Mouse (Mus musculus) macrophage (primary cell): ENCODE measurements around the gene Btbd35f25. TPM values are rescaled to one million over a fixed set of nuclear protein-coding genes. Genes with fewer than 3 reads are reported as not detected.
"Not testable (repeated sequence)": the region's sequence is repeated elsewhere in the genome, so short reads cannot be mapped to it uniquely, and the experiment has no call there.

Source experiments
- H3K27ac ChIP-seq: fragments of 350-480 bp; formaldehyde crosslinking; 2 replicates; pipeline ENCODE4 v1.9.0; 2021
- H3K36me3 ChIP-seq: fragments of 350-480 bp; formaldehyde crosslinking; 2 replicates; pipeline ENCODE4 v1.9.0; 2021; ENCODE audit errors: inconsistent target
- H3K4me3 ChIP-seq: fragments of 350-480 bp; formaldehyde crosslinking; 2 replicates; pipeline ENCODE4 v1.9.0; 2021; ENCODE audit errors: inconsistent target
- H3K79me2 ChIP-seq: fragments of 350-480 bp; formaldehyde crosslinking; 2 replicates; pipeline ENCODE4 v1.9.0; 2021; ENCODE audit errors: inconsistent target
- WGBS: methylation state at CpG from one replicate; pipeline ENCODE4 v1.1.7; 2026; ENCODE audit warnings: inconsistent platforms; ENCODE audit not compliant: missing documents; 5-methylcytosine and 5-hydroxymethylcytosine counted together
- polyA plus RNA-seq: library from polyadenylated mRNA; stranded (reverse); fragments of 250-400 nt; gene quantifications from 3 replicates; pipeline ENCODE4 v1.2.4, GENCODE M21; 2018; ENCODE audit warnings: inconsistent platforms
- total RNA-seq, 78 experiments: library from RNA; depleted of rRNA; stranded (reverse); fragments of 250-400 nt; gene quantifications; 1 replicate in 9 of 78; 2 replicates in 24 of 78; 3 replicates in 43 of 78; 4 replicates in 2 of 78; pipeline ENCODE4 v1.2.4; 2018; ENCODE audit warnings: inconsistent platforms in 56 of 78

Gene Btbd35f25
- not detected for total RNA-seq (2018; cell fraction: chromatin; rRNA removed)
- not detected for total RNA-seq (2018; cell fraction: cytosol; rRNA removed)
- not detected for total RNA-seq (2018; cell fraction: nucleus; rRNA removed)
- polyA plus RNA-seq: not detected in 3 replicates

DNA sequence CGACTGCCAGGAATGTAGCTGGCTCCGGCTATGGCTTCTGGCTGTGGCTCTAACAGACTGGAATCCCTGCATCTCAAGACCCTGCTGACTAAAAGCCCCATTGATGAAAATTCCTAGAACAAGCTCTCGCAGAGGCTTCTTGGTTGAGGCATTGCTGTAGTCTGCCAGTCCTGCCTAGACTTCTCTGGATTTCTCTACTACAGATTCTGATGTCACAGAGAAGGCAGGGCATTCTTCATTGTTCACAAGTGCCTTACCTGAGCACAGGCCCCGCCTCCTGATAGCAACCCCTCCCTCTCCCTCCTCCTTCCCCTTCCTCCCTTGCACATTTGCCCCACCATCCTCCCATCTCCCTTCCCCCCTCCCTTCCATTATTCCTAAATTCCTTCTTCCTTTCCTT, at the start of gene Btbd35f25:
TSS of gene Btbd35f25 (minus strand) at position 101 of the 400 bp plus-strand sequence.
- WGBS: 89% methylated on average over 2 of the region's 4 CpGs

DNA sequence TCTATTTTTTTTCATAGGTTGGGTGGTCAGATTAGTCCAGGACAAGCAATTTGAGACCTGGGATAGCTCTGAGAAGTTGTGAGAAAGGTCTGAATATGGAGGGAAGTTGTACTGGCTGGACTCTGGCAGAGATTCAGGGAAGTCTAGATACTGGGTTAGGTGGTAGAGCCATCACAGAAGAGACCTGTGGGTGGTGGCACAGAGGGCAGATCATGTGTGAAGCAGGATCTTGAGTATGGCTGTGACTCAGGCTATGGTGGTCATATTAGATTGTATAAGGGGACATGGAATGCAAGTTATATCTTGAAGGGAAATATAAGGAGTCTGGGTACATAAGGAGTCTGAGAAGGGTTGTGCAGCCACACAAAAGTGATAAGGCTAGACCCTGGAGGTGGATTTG, 49.3 kb upstream of the Btbd35f25 start:
- Histone ChIP-seq H3K4me3 (no peak overlapping the region), H3K36me3 (no peaks in the 10 kb centered on the region), H3K27ac (no peak overlapping the region), H3K79me2 (no peaks in the 10 kb centered on the region)

More for the DNA sequence above, at the start of gene Btbd35f25:
- not testable (repeated sequence) for H3K4me3 ChIP-seq, H3K27ac ChIP-seq, H3K79me2 ChIP-seq, H3K36me3 ChIP-seq

DNA sequence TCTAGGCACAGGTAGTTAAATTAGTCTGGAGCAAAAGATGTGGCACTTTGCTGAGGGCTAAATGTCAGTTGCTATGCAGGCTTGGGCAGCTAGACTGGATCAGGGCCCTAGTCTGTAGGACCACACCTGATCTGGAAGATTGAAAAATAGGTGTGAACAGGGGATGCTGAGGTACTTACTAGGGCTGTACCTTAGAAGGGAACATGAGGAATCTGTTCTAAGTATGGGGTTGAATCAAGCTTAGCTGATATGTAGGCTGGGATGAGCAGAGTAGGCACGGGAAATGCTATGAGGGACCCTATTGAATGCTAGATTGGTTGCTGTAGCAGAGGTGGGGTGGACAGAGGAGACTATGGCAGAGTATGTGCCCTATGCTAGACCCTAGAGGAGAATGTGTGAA, 47.0 kb upstream of the Btbd35f25 start:
- H3K36me3 ChIP-seq: no peaks in the 10 kb centered on the region
- whole genome bisulfite sequencing: 79% methylated on average over 1 of the region's 1 CpGs
- H3K27ac ChIP-seq: no peak overlapping the region
- no peak overlapping the region for H3K4me3 ChIP-seq
- H3K79me2 ChIP-seq: no peaks in the 10 kb centered on the region

DNA sequence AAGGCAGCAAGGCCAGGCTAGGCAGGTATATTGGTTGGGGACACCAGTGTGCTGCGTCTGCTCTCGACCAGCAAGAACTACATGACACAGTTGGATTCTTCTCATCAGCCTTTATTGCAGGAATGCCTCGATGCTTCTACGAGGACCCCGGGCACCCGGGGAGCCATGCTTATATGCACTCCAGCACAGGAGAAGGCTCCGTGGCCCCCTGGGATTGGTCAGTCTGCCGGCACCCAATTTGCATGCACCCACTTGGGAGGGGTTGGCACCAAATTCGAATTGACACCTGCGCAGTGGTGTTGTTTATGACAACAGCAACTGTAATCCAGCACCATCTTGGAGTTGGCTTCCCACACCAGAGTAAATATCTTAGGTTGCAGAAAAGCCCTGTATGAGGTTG, 28.1 kb upstream of the Btbd35f25 start:
- Histone ChIP-seq H3K36me3 (no peaks in the 10 kb centered on the region), H3K4me3 (no peak overlapping the region), H3K79me2 (no peaks in the 10 kb centered on the region), H3K27ac (no peak overlapping the region)
- WGBS: 86% methylated on average over 10 of the region's 10 CpGs

DNA sequence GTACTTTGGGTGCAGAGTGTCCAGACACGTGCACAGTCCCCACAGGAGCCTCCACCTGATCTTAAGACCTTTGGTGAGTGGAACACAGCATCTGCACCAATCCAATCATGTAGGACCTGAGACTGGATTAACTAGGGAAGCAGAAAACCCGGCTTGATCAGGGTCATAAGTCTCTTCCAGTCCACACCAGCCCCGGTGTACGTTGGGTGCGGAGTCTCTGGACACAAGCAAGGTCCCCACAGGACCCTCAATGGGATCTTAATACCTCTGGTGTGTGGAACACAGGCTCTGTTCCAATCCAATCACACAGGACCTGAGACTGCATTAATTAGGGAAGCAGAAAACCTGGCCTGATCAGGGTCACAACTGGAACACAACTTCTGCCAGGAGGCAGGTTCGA, 20.0 kb upstream of the Btbd35f25 start:
- Histone ChIP-seq H3K79me2 (no peaks in the 10 kb centered on the region), H3K4me3 (no peak overlapping the region), H3K27ac (no peak overlapping the region), H3K36me3 (no peaks in the 10 kb centered on the region)
- WGBS: 73% methylated on average over 6 of the region's 6 CpGs

Other genes starting within 250 kb of the Btbd35f25 start
- gene Gm21883, start 142.9 kb downstream of the Btbd35f25 start, polyA plus RNA-seq: not detected in 3 replicates
- not detected in 3 replicates for gene Spin2e, start 98.2 kb downstream of the Btbd35f25 start, polyA plus RNA-seq
- gene Gm21637, start 244.9 kb upstream of the Btbd35f25 start, polyA plus RNA-seq: not detected in 3 replicates